Mouse (Mus musculus) bone marrow macrophage, adult 2 months (primary cell): Measurements from ENCODE around the gene Zfp217. TPM values are rescaled to one million over a fixed set of nuclear protein-coding genes. Genes with fewer than 3 reads are reported as not detected.

Source experiments
- H3K27ac ChIP-seq: 2 replicates; pipeline ENCODE4 v1.5.1; 2012; ENCODE audit warnings: low read depth, low read length; ENCODE audit not compliant: insufficient read depth
- H3K4me1 ChIP-seq: 2 replicates; pipeline ENCODE4 v1.6.1; 2012; ENCODE audit warnings: low read length; ENCODE audit not compliant: control insufficient read depth, insufficient read depth
- H3K4me3 ChIP-seq: 2 replicates; pipeline ENCODE4 v1.5.1; 2012; ENCODE audit warnings: mild to moderate bottlenecking, low read length, moderate library complexity; ENCODE audit not compliant: insufficient read depth
- CTCF ChIP-seq: IDR thresholded peaks from 2 replicates; pipeline ENCODE4 v1.5.1; 2012; ENCODE audit warnings: low read depth, mild to moderate bottlenecking, low read length, moderate library complexity
- POLR2A ChIP-seq: IDR thresholded peaks from 2 replicates; pipeline ENCODE4 v1.6.1; 2012; ENCODE audit warnings: mild to moderate bottlenecking, low read depth, low read length, borderline replicate concordance
- polyA plus RNA-seq: library from polyadenylated mRNA; stranded (reverse); fragments of >200 nt; gene quantifications from 2 replicates; pipeline ENCODE4 v1.2.4, GENCODE M21; 2012; ENCODE audit not compliant: missing spikeins, insufficient read depth, insufficient read length

Zfp217 gene
- polyA plus RNA-seq, 1 experiment, result 45.3 TPM

GRCm38 (mm10) chr2:170136928-170137327 lies 11.0 kb downstream of the Zfp217 start:
- TF ChIP-seq CTCF (no peak), POLR2A (no peak)
- Histone ChIP-seq H3K27ac (no peak overlapping the region), H3K4me1 (peaks cover 7% of the 10 kb centered on the region)

GRCm38 (mm10) chr2:170135820-170136219 lies 12.1 kb downstream of the Zfp217 start:
- no peak overlapping the region for H3K4me3 ChIP-seq
- H3K27ac ChIP-seq, result no peak overlapping the region
- peaks cover 7% of the 10 kb centered on the region for H3K4me1 ChIP-seq
- TF ChIP-seq CTCF (no peak), POLR2A (no peak)

More at GRCm38 (mm10) chr2:170136928-170137327, 11.0 kb downstream of the Zfp217 start:
- no peak overlapping the region for H3K4me3 ChIP-seq

GRCm38 (mm10) chr2:170134026-170134690 lies 13.7 kb downstream of the Zfp217 start:
- Histone ChIP-seq H3K27ac (peak overlapping the region; percentile 97), H3K4me3 (peak overlapping the region; percentile 64), H3K4me1 (peaks cover 7% of the 10 kb centered on the region)
- no peak for TF ChIP-seq CTCF
- TF ChIP-seq POLR2A, result no peak

GRCm38 (mm10) chr2:170133093-170133731 lies 14.7 kb downstream of the Zfp217 start:
- peak overlapping the region; percentile 97 for H3K27ac ChIP-seq
- peaks cover 14% of the 10 kb centered on the region for H3K4me1 ChIP-seq
- 0 out of 2 replicates have a peak, but pooled peaks have one; percentile 12 for TF ChIP-seq POLR2A
- no peak for TF ChIP-seq CTCF
- H3K4me3 ChIP-seq, result peak overlapping the region; percentile 64

GRCm38 (mm10) chr2:170132716-170133092 lies 15.2 kb downstream of the Zfp217 start:
- Histone ChIP-seq H3K4me1 (peaks cover 19% of the 10 kb centered on the region), H3K27ac (peak overlapping the region; percentile 97), H3K4me3 (peak overlapping the region; percentile 64)
- TF ChIP-seq POLR2A (no peak), CTCF (no peak)

GRCm38 (mm10) chr2:170131981-170132460 lies 15.9 kb downstream of the Zfp217 start:
- no peak for TF ChIP-seq CTCF
- no peak for TF ChIP-seq POLR2A
- Histone ChIP-seq H3K4me3 (peak overlapping the region; percentile 77), H3K27ac (peak overlapping the region; percentile 97), H3K4me1 (peaks cover 26% of the 10 kb centered on the region)

- H3K4me1 ChIP-seq, result peaks cover 36% of the 10 kb centered on the region
- peak overlapping the region; percentile 97 for H3K27ac ChIP-seq
- no peak for TF ChIP-seq POLR2A
- TF ChIP-seq CTCF, result no peak
- peak overlapping the region; percentile 97 for H3K4me3 ChIP-seq
Observed at GRCm38 (mm10) chr2:170130780-170131645, 16.9 kb downstream of the Zfp217 start.

GRCm38 (mm10) chr2:170129923-170130779 lies 17.8 kb downstream of the Zfp217 start:
- Histone ChIP-seq H3K27ac (peak overlapping the region; percentile 93), H3K4me1 (peaks cover 42% of the 10 kb centered on the region), H3K4me3 (peak overlapping the region; percentile 97)
- TF ChIP-seq POLR2A (no peak), CTCF (no peak)
